Mouse (Mus musculus) embryo, embryonic 10 days (tissue): ENCODE results near the gene Chil1.

Experiments used
- DNase-seq: peaks from one replicate; pipeline ENCODE4 v3.0.0-alpha.2; 2015; ENCODE audit warnings: low spot score

Chil1 gene

DNA sequence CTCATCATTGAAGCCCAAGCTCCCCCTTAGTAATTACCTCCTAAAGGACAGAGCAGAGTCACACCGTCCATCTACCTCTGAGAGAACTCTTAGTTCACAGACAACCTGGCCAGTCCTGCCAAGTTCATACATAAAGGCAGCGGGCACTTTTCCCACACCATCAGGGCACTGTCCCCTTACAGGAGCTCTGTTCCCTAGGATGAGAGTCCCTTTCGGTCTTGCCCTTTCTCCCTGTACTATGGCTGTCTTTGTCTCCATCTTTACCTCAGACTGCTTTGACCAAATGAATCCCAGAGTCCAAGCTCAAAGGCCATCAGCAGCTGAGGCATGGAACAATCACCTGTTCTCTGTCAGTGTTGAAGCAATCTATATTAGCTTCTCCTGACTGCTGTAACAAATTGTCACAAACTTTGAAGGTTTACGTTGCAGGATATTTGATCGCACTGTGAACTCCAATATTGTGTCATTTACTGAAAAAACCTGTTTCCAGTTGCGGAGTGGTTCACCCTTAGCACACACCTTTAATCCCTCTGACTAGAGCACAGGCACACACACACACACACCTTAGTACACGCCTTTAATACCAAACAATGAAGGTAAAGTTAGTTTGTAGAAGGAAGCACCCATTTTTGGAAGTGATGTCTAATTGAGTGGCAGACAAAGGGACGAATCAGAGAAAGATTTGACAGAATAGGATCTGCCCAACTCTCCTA is 12.8 kb upstream of the Chil1 start:
- DNase-seq = no peak

DNA sequence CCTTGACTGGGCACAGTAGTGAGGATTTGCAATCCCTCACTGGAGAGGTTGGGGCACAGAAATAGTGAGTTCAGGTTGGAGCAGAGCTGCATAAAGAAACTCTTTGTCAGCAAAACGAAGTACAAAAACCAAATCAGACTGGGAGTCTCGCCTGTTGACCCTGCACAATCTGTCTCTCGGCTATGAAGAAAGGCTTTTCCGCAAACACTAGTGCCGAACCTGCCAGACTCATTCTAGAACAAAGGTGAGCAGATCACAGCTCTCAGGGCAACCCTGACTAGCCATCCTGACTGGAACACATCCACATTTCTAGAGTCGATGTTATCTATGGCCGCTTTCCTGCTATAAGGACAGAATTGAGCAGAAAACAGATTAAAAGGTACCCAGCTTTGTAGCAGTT is 8.9 kb upstream of the Chil1 start:
- no peak for DNase-seq

DNA sequence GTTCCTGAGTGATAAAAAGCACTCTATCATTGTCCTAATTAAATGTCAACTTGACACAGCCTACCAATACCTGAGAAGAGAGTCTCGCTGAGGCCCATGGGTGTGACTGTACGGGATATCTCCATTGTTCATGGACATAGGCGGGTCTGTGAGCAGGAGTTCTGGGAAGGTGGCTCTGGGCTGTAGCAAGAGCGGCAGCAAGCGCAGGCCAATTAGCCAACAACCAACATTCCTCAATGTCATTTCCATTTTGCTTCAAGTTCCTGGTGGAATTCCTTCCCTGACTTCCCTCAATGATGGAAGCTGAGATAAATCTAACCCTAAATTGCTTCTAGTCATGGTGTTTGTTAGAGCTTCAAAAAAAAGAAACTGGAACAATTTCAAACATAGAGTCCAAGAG is 4.0 kb upstream of the Chil1 start:
- no peak for DNase-seq

DNA sequence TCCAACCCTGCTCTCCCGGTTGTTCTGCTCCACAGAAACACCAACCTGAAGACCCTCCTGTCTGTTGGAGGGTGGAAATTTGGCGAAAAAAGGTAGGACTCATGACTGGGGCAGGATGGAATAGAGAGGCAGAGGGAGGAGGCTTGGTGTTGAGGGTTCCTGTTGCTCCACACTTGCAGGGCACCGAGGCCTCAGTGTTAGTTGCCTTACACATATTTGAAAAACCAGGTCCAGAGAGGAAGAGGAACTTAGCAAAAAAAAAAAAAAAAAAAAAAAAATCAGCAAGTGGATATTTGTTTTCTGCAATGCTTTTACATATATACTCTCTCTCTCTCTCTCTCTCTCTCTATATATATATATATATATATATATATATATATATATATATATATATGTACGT is 2.1 kb downstream of the Chil1 start:
- DNase-seq = no peak

DNA sequence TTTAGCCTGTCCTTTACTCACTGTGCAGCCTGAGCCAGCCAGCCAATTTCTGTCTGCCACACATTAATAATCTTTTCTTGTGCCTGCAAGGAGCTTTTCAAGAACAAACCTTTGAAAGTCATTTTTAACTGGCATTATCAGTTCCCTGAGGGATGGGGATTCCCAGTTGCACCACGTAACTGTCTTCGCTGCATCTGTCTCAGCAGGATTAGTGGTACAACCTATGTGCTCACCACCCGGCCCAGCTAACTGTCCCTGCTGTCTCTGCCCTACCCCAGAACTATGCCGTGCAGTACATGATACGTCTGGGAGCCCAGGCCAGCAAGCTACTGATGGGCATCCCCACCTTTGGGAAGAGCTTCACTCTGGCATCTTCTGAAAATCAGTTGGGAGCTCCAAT is 6.2 kb downstream of the Chil1 start:
- DNase-seq = no peak

DNA sequence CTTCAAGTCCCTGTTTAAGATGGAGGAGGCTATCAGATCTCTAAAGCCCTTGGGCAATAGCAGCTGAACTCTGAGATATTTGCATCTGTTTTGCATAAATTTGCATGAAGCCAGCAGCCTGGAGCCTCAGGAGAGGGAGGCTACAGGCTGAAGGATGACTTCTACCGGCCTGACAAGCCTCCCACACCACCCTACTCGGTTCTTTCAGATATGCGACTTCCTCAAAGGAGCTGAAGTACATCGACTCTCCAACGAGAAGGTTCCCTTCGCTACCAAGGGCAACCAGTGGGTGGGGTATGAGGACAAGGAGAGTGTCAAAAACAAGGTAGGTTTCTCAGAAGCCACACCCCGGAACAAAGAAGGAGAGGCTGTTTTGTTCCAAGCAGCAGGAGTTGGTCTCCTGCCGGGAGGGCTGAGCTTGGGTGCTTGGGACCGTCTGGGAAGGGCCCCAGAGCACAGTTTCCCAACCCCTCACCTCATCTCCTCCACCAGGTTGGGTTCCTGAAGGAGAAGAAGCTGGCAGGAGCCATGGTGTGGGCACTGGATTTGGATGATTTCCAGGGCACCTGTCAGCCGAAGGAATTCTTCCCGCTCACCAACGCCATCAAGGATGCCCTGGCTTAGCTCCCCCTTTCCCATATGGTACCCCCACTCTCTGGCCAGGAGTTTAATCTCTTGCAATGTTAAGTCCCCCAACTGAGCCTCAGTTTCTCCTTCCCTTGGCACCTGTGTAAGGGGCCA is 7.2 kb downstream of the Chil1 start:
- DNase-seq = no peak

DNA sequence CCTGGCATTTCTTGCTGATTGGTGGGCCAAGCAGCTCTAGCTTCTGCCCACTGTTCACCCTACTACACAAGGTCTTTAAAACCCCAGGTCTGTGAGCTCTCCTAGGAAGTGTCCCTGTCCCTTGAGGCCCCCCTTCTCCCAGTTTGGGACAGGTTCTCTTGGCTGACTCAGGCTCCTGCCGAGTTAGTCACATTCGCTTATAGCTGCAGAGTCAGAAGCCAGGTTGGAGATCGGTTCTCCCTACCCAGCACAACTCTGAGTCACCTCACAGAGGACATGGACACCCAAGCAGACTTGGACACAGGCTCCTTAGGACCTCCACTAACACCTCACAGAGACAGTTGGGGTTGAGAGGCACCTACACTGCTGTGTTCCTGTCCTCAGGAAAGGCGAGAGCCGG is 9.2 kb downstream of the Chil1 start:
- DNase-seq = no peak

DNA sequence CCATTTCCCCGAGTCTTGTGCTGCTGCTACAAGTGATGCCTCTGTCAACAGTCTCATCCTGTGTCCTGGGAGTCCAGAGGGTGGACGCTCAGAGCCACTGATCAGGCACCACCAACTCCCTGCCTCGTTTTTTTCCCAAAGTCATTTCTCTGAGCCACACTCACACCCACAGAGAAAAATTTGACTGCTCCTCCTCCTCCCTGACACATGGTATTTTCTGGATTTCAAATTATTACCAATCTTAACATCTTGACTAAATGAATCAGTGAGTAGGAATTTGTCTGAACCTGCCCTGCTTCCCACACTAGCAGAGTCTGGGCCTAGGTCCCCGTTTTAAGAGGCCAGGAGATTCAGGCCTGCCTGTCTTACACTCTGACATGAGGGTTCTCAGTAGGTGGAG is 10.0 kb downstream of the Chil1 start:
- DNase-seq = no peak

DNA sequence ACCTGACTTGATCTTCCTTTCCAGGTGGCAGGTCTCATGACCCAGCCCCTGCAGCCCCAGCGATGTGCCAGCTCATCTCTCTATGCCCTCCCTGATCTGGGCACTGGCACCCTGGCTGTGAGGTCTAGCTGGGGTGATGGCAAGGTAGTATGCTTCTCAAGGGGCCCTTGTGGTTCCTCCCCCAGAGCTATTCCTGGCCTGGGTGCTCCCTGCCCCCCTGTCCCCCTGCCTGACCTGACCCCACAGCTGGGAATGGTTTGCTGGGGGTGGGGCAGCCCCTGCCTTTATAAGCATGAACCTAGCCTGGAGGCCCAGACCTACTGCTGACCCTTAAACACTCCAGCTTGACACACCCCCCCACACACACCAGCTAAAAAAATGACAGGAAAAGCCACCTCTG is 11.2 kb downstream of the Chil1 start, which contains the start of gene Mybph:
Gene Mybph (plus strand): TSS at position 323 of the 400 bp plus-strand sequence.
- DNase-seq = no peak

DNA sequence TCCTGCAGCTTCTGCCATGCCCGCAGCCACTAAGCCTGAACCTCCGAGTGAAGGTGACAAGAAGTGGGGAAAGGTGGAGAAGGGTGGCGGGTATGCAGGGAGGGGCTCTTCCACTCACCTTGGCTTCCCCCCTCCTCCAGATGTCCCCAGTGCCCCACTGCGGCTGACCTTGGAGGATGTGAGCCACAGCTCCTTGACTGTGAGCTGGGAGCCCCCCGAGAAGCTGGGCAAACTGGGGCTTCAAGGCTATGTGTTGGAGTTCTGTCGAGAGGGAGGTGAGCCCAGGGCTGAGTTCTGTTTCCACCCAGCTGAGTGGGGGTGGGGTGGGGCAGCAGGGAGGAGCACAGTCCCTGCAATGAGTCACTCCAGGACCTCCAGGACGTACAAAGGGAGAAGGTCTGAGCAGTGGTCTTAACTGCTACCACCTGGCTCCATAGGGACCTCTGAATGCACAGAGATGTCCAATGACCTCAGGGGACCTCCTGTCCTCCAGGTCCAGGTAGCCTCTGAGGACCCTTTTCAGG is 11.8 kb downstream of the Chil1 start:
- DNase-seq = no peak

DNA sequence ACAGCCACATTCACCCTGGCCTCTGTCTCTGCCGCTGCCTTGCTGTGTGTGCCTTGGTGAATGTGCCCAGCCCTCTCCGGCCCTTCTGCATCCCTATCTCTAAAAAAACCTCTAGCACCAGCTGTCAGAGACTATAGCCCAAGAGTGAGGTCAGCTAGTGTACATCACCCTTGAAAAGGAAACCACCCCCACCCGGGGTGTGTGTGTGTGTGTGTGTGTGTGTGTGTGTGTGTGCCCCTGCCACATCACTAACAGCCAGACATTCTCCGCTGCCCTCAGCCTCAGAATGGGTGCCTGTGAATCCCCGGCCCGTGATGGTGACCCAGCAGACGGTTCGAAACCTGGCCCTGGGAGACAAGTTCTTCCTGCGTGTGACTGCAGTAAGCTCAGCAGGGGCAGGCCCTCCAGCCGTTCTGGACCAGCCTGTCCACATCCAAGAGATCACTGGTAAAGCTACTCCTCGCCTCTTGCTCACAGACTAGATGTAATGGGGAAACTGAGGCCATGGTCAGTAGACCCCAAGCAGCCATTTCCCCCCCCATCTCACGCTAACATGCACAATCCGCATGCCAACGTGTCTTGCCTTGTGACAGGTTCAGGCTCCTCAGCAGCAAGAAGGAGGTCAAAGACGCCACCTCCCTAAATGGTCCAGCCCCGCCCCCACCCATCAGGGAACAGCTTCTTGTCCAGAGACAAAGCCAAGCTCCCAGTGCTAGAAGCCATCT is 12.5 kb downstream of the Chil1 start:
- DNase-seq = no peak

DNA sequence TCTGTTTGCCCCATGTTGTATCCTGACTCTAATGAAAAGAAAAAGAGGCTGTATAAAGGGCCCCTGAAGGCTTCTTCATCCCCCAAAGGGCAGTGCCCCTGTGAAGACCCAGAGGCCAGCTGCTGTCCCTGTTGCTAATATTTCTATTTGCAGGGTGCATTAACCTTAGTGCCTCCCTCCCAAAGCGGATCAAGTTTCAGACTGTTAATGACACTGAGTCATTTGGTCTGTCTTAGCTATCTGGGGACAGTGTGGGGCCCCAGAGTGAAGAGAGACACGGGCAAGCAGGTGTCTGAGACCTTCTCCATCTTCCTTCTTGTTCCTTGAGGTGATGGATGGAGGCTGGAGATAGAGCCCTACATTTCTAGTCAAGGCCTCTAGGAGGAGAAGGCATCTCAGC is 13.1 kb downstream of the Chil1 start:
- DNase-seq = peak; percentile 31

DNA sequence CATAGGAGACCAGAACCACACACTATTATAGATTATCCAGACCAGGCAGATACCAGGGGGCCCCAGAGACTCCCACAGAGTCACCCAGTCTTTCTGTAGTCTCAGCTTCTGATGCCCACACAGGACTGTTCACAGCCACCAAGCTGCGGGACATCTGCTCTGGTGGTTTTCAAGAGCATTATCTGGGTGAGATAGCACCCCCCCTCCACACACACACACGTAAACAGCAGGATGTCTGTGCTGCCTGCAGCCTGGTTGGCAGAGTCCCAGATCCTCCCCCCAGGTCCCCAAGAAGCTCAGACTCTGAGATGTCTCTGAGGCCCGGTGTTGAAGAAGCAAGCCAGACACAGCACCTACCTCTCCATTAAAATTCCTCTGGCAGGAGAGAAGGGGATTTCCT is 13.6 kb downstream of the Chil1 start:
- no peak for DNase-seq

DNA sequence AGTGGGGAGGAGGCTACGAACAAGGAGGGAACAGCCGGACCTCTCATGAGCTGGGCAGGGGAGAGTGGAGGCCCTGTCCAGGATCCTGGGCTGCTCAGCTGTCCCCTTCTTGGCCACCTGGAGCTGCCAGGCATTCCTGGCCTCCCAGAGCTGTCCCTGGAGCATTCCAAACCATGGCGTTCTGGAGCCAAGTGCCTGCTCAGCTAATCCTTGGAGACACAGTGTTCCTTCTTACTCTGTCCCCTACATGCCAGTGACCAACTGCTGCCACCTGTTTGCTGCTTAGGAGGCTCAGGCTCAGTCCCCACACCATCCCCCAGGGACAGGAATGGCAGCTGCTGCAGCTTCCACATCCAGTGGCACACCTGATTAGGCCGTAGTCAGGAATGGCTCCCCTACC is 14.0 kb downstream of the Chil1 start:
- DNase-seq = no peak

DNA sequence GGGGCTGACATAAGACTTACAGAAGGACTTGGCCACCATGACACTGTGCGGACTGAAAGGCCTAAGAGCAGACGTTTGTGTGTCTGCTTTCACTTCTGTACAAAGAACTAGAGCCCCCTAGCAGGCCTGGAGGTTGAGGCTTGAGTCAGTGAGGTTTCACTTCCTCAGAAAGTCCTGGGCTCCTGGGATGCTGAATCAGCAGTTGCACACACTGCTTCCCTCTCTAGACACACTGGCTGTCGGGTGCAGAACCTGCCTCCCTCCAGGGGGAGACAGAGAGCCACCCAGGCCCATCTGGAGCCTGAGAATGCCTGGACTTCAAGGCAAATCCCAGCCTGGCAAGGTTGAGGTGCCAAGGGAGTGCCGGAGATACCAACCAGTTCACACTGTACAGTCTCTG is 14.4 kb downstream of the Chil1 start:
- DNase-seq = peak; percentile 27

DNA sequence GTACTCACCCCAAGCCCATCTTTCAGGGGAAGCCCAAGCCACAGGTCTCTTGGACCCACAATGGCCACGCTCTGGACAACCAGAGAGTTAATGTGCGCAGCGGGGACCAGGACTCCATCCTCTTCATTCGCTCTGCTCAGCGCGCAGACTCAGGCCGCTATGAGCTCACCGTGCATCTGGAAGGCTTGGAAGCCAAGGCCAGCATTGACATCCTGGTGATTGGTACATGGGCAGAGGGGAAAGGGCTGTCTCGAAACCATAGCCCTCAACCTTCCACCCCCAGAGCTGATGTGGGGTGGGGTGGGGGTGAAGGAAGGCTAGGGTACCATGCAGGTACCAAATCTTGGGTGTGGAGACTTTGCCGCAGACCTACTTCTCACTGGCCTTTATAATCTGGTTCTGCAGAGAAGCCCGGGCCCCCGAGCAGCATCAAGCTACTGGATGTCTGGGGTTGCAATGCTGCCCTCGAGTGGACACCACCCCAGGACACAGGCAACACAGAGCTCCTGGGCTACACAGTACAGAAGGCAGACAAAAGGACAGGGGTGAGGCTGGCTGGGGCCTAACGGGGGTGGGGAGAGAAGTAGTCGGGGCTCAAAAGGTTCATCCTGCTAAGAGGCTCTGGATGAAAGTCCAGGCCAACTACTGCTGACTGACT is 15.5 kb downstream of the Chil1 start:
- no peak for DNase-seq

DNA sequence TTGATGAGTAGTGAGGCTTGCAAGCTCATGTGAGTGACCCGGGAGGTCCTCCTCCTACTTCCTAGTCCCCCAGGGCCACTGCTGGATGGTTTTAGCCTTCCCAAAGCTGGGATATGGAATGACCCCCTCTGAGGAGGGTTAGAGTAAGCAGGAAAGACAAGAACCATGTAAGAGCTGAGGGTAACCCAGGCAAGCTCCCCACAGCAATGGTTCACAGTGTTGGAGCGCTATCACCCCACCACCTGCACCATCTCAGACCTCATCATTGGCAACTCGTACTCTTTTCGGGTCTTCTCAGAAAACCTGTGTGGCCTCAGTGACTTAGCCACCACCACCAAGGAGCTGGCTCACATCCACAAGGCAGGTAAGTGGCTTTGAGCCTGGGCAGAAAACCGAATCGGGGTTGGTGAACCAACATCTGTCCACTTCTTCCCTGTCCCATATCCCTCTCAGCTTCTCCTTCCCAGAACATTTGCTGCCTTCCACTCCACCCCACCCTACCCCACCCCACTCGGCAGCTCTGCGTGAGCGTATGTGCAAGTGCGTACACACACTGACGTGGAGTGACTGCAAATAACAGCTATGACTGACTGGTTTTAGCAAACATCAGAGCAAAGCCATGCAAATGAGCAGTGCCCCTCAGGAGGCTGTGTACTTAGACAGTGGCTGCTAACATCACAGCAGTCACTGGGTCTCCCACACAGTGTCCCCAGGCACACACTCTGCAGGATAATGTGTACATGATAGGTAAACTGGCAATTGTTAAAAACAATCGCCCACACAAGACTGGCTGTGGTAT is 16.4 kb downstream of the Chil1 start:
- DNase-seq = no peak

DNA sequence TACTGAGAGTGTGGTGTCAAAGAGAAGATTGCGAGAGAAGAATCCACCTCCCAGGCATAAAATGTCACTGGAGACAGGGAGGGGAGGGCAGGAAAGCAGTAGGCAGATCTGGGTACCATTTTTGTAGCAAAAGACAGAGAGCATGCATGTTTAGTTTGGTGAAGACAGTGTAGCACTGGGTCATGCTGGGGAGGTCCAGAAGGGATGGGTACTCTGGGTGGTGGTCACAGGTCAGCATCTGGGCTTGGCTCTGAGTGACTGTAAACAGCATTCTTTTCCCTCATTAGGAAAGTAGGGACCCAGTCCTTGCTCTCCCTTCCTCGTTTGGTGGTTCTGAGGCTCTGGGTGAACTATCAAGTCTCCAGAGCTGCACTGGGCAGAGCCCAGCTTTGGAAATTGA is 18.5 kb downstream of the Chil1 start:
- DNase-seq = no peak

DNA sequence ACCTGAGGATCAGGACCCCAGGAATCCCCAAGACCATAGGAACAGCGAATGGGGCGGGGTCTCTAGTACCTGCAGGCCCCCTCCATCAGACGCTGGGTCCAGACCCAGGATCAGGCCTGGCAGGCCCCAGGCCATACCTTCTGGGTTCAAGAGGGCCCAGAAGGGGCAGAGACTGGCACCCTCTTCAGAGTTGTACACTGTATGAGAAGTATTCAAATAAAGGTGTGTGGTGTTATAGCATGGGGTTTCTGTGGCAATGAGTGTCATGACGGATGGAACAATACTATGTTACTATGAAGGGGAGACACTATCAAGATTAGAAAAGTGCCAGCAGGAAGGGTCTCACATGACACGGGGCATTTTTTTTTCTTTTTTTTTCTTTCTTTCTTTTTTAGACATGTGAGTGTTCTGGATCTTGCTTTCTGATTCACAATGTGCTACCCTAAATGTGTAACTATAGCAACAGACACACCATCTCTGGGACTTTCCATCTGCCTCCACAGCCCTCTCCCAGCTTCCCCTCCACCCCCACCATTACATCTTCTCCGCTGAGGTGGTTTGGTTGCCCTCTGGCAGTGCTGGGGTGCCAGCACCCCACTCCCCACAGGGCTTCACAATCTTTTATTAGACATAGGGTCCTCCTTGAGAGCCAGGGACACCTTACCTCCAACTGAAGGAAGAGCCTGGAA is 19.2 kb downstream of the Chil1 start:
- no peak for DNase-seq

DNA sequence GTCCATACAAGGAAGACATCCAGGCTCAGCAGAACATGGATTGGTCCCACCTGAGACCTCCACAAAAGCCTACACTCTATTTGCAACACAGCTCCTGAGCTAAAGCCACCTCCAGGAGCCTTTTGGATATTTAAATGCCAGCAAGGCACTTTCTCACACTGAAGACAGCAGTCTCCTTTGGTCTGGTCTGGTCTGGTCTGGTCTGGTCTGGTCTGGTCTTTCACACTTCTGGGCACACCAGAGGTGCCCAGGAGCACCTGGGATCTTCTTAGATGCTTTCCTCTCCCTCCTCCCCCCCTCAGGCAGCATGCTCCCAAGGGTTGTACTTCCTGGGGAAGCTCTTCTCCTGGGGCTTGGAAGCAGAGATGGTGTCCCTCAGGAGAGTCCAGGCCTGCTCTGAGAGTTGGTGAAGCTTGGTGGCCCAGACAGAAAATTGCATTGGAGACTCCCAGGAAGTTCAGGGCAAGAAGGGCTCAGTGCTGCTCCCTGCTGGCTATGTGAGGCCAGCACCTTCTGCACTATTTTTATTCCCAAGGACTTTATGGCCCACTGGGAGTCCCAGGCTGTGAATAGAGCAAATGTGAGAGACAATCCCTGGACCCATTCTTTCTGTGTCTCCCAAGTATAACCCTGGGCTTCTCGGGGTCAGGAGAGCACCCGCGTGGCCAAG is 19.9 kb downstream of the Chil1 start:
- peak; percentile 74 for DNase-seq
